Mouse (Mus musculus) left cerebral cortex, postnatal 25 days (tissue): ENCODE results near the gene F2rl2. TPM values are rescaled to one million over a fixed set of nuclear protein-coding genes. Genes with fewer than 3 reads are reported as not detected.
A peak's percentile ranks its signal among the peaks of the same experiment; 100 is the strongest.

ENCODE experiments used
- DNase-seq, 2 experiments: peaks; one replicate each; pipeline ENCODE4 v3.0.0; 2022; ENCODE audit warnings: low spot score in 2 of 2, mixed read lengths in 1 of 2
- intact Hi-C: fragments of 180-260 bp; cut with DNase I; formaldehyde crosslinking; loops from one replicate; pipeline ENCODE4 v1.15.1; 2025
- total RNA-seq, 2 experiments: library from RNA; stranded (reverse); gene quantifications; 2 replicates each; pipeline ENCODE4 v1.2.3; 2021

F2rl2 gene
- total RNA-seq, 2 experiments from 2014 or later = 1.1 to 1.5 TPM

- peak; percentile 15 to 82 for DNase-seq
- intact Hi-C loops = no loop called here
These were observed 4.5 kb upstream of the F2rl2 start for GRCm38 (mm10) chr13:95692201-95692600.

DNA sequence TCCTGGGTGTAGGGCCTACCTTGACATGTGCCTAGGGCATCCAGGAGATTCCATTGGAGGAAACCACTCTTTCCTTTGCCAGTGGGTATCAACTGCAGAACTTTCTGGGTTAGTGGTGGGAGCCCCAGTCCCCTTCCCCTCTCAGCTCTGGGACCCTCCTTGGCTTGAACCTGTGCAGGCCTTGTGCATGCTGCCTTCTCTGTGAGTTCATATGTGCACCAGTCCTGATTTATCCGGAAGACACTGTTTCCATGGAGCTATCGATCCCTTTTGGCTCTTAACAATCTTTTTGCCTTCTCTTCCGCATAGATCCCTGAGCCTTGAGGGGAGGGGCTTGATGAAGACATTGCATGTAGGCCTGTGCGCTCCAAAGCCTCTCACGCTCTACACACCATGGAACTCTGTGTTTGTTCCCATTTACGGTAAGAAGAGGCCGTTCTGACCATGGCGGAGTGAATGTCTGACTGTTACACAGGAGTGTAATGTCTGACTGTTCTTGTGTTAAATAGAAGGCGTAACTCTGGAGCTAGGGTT, 466 bp upstream of the F2rl2 start:
- no peak for DNase-seq
- intact Hi-C loops = no loop called here

- intact Hi-C loops = no loop called here
- DNase-seq = no peak
These were observed 1.2 kb downstream of the F2rl2 start for GRCm38 (mm10) chr13:95697874-95698273.

GRCm38 (mm10) chr13:95703376-95703775, 6.7 kb downstream of the F2rl2 start:
- intact Hi-C loops = no loop called here
- no peak for DNase-seq

DNA sequence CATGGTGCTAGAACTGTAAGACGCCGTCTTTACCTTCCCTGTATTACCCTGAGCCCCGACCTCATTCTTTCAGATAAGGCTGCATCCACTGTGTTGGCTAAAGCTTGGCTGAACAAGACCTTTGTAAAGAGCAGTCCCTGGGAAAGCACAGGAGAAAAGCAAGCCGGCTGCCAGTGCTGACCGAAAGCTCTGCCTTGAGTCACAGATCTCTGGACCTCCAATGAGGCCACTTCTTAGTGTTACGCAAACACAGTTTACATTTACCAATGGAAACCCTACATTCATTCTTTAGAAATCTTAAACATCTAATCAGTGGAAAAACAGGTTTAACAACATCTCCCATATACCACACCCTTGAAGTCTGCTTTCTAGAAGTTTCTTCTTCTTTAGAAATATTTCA, 8.9 kb downstream of the F2rl2 start:
- intact Hi-C loops = no loop called here
- no peak for DNase-seq

DNA sequence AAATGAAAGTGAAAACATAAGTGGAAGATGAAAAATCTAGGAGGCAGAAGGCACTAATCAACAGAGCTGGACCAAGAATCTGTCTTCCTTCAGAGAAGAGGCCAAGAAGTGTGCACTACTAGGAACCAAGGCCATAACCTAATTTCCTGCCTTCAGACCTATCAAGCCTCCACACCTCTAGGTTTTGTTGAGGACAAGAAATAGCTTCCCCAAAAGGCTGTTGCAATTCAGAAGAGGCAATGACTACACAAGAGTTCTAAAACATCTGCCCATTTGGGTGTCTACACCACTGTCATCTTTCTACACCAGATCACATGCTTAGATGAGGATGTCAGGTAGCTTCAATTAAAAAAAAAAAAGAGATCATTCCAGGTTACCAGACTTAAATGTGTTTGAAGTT, 15.4 kb downstream of the F2rl2 start:
- intact Hi-C loops = no loop called here
- DNase-seq = no peak

DNA sequence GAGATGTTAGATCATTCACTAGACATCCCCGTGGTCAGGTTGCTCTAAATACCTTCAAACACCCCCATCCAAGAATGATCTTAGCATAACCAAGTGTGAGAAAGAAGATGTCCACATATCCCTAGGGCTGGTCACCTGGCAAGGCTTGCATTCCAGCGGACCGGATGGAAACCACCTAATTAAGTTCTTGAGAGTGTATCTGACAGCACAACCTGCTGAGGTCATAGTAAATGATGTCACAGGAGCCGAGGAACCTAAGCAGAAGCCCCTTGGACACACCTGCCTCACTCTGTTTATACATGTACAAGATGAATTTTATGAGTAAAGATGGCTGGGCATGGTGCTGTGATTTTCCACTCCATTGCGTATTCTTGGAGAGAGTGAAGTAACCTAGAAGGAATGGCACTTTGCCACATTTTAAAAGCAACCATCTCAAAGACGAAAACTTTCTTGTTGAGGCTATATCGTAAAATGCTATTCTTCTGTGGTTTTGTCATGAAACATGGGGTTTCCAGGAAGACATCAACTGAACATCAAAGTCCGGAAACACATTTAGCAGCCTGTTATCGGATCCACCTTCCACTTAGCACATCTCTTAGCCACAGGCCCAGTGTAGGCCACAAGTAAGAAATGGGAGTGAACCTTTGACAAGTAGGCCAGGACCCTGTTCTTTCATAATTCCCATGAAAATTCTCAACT, 16.1 kb downstream of the F2rl2 start:
- no peak for DNase-seq
- intact Hi-C loops = no loop called here

DNA sequence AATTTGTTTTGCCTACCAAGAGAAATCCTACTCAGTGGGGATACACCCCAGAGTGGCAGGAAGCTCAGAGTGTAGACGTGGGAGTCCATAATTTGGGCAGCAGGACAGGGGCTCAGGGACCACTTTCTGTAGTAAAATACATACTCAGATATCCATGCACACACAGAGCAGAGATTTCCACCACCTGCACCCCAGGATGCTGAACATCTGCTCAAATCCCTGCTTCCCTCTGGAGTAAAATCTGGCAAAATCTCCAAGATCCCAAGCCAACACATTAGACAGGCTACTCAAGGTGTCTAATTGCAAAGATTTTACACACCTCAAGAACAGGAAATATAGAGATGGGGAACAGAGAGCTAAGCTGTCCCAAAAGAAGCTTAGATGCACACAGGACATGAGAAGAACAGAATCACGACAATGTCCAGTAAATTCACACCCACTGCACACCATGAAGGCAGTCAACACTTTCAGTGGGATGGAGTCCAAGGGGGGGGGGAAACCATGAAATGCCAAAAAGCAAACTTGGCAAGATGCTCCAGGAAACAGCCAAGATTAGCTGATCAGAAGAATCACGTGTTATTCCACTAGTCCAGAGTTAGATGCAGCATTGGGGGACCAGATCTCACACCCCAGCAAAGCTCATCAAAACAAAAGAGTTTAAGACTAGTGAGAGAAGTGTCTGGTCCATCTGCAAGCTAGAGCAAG, 17.8 kb downstream of the F2rl2 start:
- intact Hi-C loops = no loop called here
- no peak for DNase-seq

DNA sequence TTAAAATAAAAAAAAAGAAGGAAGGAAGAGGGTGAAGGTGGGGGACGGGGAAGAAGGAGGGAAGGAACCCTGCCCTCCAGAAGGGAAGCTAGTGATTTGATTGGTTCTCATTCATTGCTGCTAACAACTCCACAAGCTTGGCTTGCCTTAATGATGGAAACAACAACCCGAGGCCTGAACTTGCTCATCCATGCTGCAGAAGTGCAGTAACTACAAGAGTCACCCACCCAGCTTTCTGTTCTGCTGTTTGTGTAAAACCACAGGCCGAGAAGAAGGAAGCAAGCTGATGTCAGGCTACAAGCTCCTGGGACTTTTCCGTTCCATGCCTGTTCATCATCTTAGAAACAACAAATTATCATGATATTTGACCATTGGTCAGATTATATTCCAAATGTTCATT, 18.7 kb downstream of the F2rl2 start:
- intact Hi-C loops = no loop called here
- no peak for DNase-seq

GRCm38 (mm10) chr13:95719320-95720232, 22.9 kb downstream of the F2rl2 start:
- DNase-seq = peak; percentile 76 to 87
- intact Hi-C loops = loop anchor here (1.0 to 5.0 kb wide), 2 partner anchors 155 to 327 kb away; no protein-coding TSS in a partner anchor

GRCm38 (mm10) chr13:95730491-95730890, 33.8 kb downstream of the F2rl2 start:
- DNase-seq = no peak
- intact Hi-C loops = no loop called here

DNA sequence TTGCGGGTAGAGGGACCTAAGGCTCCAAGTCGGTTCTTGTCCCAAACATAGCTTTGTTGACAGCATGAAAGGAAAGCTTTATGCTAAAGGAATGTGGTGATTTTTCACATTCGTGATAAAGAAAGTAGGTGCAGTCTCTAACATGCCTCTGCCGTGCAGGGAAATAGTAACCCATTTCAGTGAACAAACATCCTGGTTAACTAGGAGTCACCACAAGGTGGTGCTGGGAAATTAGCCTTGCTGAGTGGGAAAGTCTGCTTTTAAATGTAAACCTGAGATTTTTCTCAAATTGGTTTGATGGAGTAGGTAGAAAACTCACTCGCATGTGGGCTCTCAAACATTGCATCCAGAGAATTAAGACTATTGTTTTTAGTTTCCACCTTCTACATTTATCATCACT, 43.0 kb downstream of the F2rl2 start:
- peak; percentile 45 to 63 for DNase-seq
- intact Hi-C loops = loop anchor here (1.0 to 5.0 kb wide), 2 partner anchors 153 to 218 kb away; no protein-coding TSS in a partner anchor

GRCm38 (mm10) chr13:95741813-95742689, 45.4 kb downstream of the F2rl2 start:
- DNase-seq = no peak
- intact Hi-C loops = loop anchor here (5.0 kb wide), 1 partner anchor 215 kb away; no protein-coding TSS in a partner anchor

DNA sequence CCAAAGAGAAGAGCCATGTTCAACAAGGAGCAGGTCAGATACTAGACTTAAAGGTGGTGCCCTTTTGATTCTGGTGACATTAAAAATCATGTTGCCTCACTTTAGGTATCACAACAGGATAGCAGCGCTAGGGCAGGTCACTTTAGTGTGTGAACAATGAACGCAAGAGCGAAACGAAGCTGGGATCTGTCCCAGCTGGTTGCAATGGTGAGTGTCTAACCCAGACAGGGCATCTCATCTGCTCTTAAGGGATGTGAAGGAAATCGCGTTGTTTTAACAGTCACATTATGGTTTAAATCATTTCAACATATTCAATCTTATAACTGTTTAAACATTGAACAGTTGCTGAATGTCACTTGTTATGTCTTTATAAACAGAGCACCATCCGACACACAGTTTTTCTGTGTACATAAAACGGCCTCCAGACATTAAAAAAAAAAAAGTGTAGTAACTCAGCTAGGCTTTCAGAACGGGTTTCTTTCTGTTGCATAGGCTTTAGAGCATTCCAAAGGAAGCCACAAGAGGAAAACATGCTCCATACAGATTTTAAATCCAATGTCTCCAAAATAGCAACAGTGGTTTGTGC, 46.3 kb downstream of the F2rl2 start:
- no peak for DNase-seq
- intact Hi-C loops = loop anchor here (5.0 kb wide), 1 partner anchor 214 kb away; no protein-coding TSS in a partner anchor

DNA sequence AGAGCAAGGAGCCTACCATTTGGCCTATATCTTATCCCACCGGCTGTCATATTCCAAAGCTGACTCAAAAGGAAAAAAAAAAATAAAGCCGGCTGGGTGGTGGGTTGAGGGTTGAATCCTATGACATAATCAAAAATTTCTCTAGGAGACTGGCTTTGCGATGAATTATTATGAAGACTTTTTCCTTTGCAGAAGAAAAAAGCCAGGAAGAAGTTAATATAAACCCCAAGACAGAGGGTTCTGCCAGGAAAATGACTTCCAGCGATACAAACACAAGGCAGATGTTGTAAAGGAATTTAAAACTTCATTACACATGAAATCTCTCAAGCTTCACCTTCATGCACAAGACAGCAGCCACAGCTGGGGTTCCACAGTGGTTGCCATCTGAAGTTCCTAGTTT, 48.8 kb downstream of the F2rl2 start:
- intact Hi-C loops = no loop called here
- no peak for DNase-seq

- intact Hi-C loops = no loop called here
- DNase-seq = peak; percentile 18 to 40
These were observed 49.9 kb downstream of the F2rl2 start for GRCm38 (mm10) chr13:95746509-95746908.

- no peak for DNase-seq
- intact Hi-C loops = no loop called here
These were observed 50.4 kb downstream of the F2rl2 start for GRCm38 (mm10) chr13:95747101-95747500.

GRCm38 (mm10) chr13:95747541-95747940, 50.9 kb downstream of the F2rl2 start:
- intact Hi-C loops = no loop called here
- DNase-seq = no peak
